In the genomic region with DNA sequence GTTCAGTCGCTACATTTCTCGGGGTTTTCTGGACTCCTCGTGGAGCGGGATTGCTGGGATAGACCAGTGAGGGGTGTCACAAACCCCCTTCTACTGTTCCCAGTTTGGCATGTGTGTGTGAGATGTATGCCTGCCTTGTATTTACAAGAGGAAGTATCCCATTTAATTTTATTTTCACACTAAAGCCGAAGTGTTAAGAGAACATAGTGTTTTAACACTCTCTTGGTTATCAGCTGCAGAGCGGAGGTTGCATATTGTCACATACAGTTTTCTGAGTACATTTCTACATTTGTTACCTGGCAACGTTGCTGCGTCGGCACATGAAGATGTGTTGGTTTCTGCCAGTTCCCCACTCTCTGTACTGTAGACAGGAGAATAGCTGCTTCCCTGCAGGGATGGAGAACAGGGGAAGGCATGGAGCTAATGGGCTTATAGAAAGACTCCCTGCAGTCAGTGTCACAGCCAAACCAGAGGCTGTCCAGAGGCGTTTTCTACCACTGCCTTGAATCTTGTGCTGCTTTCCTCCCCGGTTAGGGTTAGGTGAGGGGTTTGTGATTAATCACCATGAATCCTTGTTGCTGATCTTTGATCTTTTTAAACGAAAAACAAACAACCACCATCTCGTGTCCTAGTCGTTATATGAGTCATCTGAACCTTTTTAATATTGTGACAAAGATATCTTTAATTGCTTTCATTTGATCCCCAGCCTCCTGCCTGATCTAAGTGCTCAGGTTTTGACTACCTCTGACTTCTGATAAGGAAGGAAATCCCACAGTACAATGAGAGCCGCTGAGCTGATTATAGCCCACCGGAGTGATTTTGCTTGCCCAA, we compare ENCODE assay signal across 12 mouse cellular contexts.
A peak's percentile ranks its signal among the peaks of the same experiment; 100 is the strongest.
DNase-seq lines count a peak whose midpoint lies in the region; ATAC-seq lines count a peak whose summit lies in the region.
"Had no signal": no experiment of that assay in that cellular context is flagged by ENCODE, and none has a peak within 500 bp of the region (broad histone marks: within the 10 kb centered on the region; RNA-seq: fewer than 3 reads in every experiment).

No protein-coding gene starts in this region.

- H3K4me2 ChIP-seq in forebrain, embryonic 16.5 days (ENCODE audit: low read length) = no peak overlapping the region
- H3K4me2 ChIP-seq: embryonic facial prominence, embryonic 15.5 days had no signal

- ATAC-seq in forebrain, embryonic 16.5 days = peak; percentile 29; the same call in 1 of the 2 replicates
- peak; percentile 59 for ATAC-seq in inflammation-experienced regulatory T-cells, adult 6 months

- no peaks in the 10 kb centered on the region for H3K9me3 ChIP-seq in forebrain, embryonic 16.5 days (ENCODE audit: control insufficient read depth, low read length)
- H3K9me3 ChIP-seq: embryonic facial prominence, embryonic 15.5 days; limb, embryonic 10.5 days had no signal

- H3K4me3 ChIP-seq in forebrain, embryonic 16.5 days (replicated peaks; ENCODE audit: low read length) = no peak overlapping the region
- H3K4me3 ChIP-seq: embryonic facial prominence, embryonic 15.5 days; limb, embryonic 10.5 days had no signal

- H3K27me3 ChIP-seq in forebrain, embryonic 16.5 days (replicated peaks; ENCODE audit: control insufficient read depth, insufficient read depth, low read length) = no peaks in the 10 kb centered on the region
- H3K27me3 ChIP-seq: embryonic facial prominence, embryonic 15.5 days had no signal

- no peaks in the 10 kb centered on the region for H3K36me3 ChIP-seq in forebrain, embryonic 16.5 days (ENCODE audit: control insufficient read depth, insufficient read depth)
- H3K36me3 ChIP-seq: embryonic facial prominence, embryonic 15.5 days; limb, embryonic 10.5 days had no signal

- no peak overlapping the region for H3K27ac ChIP-seq in forebrain, embryonic 16.5 days (ENCODE audit: low read length)
- H3K27ac ChIP-seq: embryonic facial prominence, embryonic 15.5 days had no signal

- no peak overlapping the region for H3K9ac ChIP-seq in forebrain, embryonic 16.5 days (replicated peaks; ENCODE audit: low read depth, low read length)
- H3K9ac ChIP-seq: embryonic facial prominence, embryonic 15.5 days had no signal

- peak; percentile 74 for DNase-seq in layer of hippocampus, adult 11-12 months (ENCODE audit: low spot score)
- DNase-seq in layer of hippocampus, postnatal 25 days (ENCODE audit: extremely low spot score in 1 of 2, low spot score in 1 of 2) = no peak
- DNase-seq in right cerebral cortex, adult 2 months (ENCODE audit: low spot score in 2 of 2) = peak; percentile 70 to 72
- no peak for DNase-seq in ovary, postnatal 10 days (ENCODE audit: low spot score)
- DNase-seq in cerebellum, adult 8-10 months = no peak
- DNase-seq: kidney, adult 11 months; lung, postnatal 14 days; thymus, postnatal 14 days had no signal

- WGBS in forebrain, embryonic 16.5 days = 55% methylated on average over 16 of the region's 16 CpGs

- H3K4me1 ChIP-seq in forebrain, embryonic 16.5 days (replicated peaks; ENCODE audit: control insufficient read depth, insufficient read depth, low read length) = peaks cover 17% of the 10 kb centered on the region

Comparison
In these comparisons a context has a peak if more than half of its experiments do, and no peak if none do; other contexts are left out.
1. DNase-seq: peak in layer of hippocampus, adult 11-12 months (single experiment) and right cerebral cortex, adult 2 months (2 of 2); none in layer of hippocampus, postnatal 25 days (0 of 2), ovary, postnatal 10 days (single experiment) and cerebellum, adult 8-10 months (single experiment).